Mouse (Mus musculus) testis, postnatal 14 days (tissue): ENCODE results near the gene Tstd1.
A peak's percentile ranks its signal among the peaks of the same experiment; 100 is the strongest.

ENCODE experiments used
- DNase-seq: peaks from one replicate; pipeline ENCODE4 v3.0.0; 2021; ENCODE audit warnings: low spot score

Tstd1 gene

GRCm38 (mm10) chr1:171419291-171419882 lies 715 bp downstream of the Tstd1 start:
- DNase-seq = no peak

- no peak for DNase-seq
Observed at GRCm38 (mm10) chr1:171419905-171420304, 1.2 kb downstream of the Tstd1 start.

- no peak for DNase-seq
Observed at GRCm38 (mm10) chr1:171422504-171423095, 3.9 kb downstream of the Tstd1 start.

GRCm38 (mm10) chr1:171424638-171425037 lies 6.0 kb downstream of the Tstd1 start:
- no peak for DNase-seq

- DNase-seq = peak; percentile 75
Observed at GRCm38 (mm10) chr1:171425126-171425525, 6.5 kb downstream of the Tstd1 start.

GRCm38 (mm10) chr1:171432158-171432557 lies 13.5 kb downstream of the Tstd1 start:
- DNase-seq = no peak

- DNase-seq = no peak
Observed at GRCm38 (mm10) chr1:171435288-171435814, 16.7 kb downstream of the Tstd1 start.

- DNase-seq = no peak
Observed at GRCm38 (mm10) chr1:171435974-171436373, 17.3 kb downstream of the Tstd1 start.

- peak; percentile 89 for DNase-seq
Observed at GRCm38 (mm10) chr1:171437264-171438013, 18.8 kb downstream of the Tstd1 start, which contains the start of gene F11r. Gene F11r, plus strand, starts transcription at chr1:171437535.

- no peak for DNase-seq
Observed at GRCm38 (mm10) chr1:171438014-171438670, 19.5 kb downstream of the Tstd1 start.

GRCm38 (mm10) chr1:171439072-171439471 lies 20.4 kb downstream of the Tstd1 start:
- DNase-seq = no peak

GRCm38 (mm10) chr1:171440025-171440725 lies 21.5 kb downstream of the Tstd1 start:
- peak; percentile 38 for DNase-seq

GRCm38 (mm10) chr1:171441466-171442412 lies 23.1 kb downstream of the Tstd1 start:
- no peak for DNase-seq

- DNase-seq = no peak
Observed at GRCm38 (mm10) chr1:171442413-171442760, 23.7 kb downstream of the Tstd1 start.

- DNase-seq = no peak
Observed at GRCm38 (mm10) chr1:171445050-171445449, 26.4 kb downstream of the Tstd1 start.

- DNase-seq = no peak
Observed at GRCm38 (mm10) chr1:171446854-171447253, 28.2 kb downstream of the Tstd1 start.

- DNase-seq = no peak
Observed at GRCm38 (mm10) chr1:171447692-171448091, 29.0 kb downstream of the Tstd1 start.

- DNase-seq = no peak
Observed at GRCm38 (mm10) chr1:171450062-171450461, 31.4 kb downstream of the Tstd1 start.

GRCm38 (mm10) chr1:171451001-171451400 lies 32.3 kb downstream of the Tstd1 start:
- no peak for DNase-seq

GRCm38 (mm10) chr1:171452522-171452921 lies 33.9 kb downstream of the Tstd1 start:
- DNase-seq = no peak

- no peak for DNase-seq
Observed at GRCm38 (mm10) chr1:171452923-171453322, 34.3 kb downstream of the Tstd1 start.
